Mouse (Mus musculus) adrenal gland, adult 8-10 months (tissue): ENCODE measurements at regions not wholly inside any gene's neighbourhood (a gene's known extent, or its start where the extent isn't known, plus 50 kb on each side); places are given as distances from the start of the nearest gene placed in this dataset.
A peak's percentile ranks its signal among the peaks of the same experiment; 100 is the strongest.

ENCODE experiments used
- DNase-seq: peaks from one replicate; pipeline ENCODE4 v3.0.0; 2022

DNA sequence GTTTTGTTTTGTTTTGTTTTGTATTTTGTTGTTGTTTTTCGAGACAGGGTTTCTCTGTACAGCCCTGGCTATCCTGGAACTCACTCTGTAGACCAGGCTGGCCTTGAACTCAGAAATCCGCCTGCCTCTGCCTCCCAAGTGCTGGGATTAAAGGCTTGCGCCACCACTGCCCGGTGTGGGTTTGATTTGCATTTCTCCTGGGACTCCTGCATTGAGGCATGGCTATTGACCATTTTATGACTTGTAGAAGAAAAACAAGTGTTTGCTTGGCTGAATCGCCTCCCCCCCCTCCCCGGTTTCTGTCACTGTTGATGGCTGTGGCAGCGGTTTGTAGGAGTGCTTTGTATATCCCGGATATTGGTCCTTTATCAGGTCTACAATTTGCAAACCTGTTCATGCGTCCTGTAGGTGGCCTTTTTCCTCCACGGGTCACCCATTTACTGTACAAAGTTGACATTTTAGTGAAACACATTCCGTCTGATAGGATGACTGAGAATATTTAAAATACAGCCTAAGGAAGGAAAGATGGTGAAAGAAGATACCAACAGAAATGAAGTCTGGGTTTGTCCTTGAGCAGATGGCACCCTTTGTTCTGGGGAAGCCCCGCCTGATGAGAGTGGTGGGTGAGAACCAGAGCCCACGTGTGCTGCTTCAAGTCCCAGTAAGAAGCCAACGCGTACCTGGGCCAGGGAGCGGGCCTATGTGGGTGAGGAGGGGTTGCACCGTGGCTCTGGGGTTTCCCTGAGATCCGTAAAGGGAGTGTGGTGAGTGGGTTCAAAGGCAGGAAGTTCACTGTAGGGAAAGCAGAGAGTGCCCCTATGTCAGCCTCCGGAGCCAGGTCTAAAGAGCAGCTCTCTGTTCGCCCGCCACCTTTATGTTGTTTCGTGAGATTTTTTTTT is 52.6 kb upstream of the Smndc1 start:
- no peak for DNase-seq

DNA sequence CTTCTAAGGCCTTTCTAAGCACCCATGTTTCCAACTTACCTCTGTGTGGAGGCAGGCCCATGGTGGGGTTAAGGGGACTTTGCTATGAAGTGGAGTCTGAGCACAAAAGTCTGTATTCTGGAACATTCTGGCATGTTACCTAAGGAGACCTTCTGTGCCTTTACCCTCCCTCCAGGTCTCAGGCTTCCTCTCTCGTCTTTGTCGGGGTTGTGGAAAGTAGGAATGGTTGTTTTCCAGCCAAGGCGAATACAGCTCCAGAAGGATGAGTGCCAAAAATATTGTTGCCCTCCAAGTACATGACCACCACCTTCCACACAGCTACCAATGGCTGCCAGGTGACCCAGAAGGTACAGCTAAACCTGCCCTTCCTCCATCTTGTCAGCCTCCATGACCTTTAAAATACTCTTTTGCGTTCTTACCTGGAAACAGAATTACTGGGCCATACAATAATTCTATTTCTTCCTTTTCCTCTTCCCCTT is 51.8 kb upstream of the Smndc1 start:
- DNase-seq, result no peak

DNA sequence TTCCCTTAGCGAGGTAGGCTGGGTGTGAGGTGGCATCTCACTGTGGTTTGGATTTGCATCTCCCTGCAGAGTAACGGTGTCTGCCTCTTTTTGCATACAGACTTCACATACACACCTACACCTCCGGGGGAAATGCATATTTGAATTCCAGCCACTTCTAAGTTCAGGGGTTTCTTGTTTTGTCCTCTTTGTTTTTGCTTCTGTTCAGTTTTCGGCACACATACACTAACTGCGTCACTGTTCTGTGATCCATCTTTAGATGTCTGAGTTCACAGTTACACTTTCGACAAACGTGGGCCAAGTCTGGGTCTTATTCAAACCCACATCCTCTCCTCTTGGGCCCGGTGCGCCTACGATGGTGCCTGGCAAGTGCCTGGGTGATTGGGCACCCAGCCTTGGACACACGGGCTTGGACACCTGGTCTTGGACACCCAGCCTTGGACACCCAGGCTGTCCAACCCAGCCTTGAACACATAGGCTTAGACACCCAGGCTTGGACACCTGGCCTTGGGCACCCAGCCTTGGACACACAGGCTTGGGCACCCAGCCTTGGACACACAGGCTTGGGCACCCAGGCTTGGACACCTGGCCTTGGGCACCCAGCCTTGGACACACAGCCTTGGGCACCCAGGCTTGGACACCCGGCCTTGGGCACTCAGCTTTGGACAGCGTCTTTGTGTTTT is 51.2 kb upstream of the Smndc1 start:
- DNase-seq, result peak; percentile 63

DNA sequence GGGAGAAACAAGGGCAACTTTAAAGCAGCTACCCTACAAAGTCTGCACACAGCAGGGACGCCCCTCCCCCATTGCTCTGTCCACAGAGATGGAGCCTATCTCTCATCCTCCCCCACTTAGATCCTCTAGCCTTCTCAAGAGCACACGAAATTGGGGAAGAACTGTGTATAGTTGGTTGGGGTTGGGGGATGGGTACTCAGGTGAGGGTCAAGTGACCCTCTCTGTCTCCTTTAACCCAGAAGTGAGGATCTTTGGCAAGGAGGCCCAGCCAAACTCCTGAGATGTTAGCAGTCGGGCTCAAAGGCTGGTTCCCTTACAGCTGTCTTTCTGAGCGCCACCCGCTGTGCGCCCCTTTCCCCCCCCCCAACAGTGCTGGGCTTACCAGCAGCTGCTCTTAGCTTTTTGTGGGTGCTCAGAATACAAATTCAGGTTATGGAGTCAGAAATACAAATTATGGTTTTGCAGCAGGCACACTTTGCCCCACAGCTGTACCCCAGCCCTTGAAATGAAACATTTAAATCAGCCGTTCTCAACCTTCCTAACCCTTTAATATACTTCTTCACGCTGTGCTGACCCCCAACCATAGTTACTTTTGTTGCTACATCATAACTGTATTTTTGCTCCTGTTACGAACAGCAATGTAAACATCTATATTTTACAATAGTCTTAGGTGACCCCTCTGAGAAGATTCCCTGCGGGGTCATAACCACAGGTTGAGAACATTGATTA is 50.1 kb upstream of the Smndc1 start:
- no peak for DNase-seq
